Mouse (Mus musculus) G1E (cell line): ENCODE data around the gene 4921536K21Rik.

Source experiments
- CTCF ChIP-seq: IDR thresholded peaks from 2 replicates; pipeline ENCODE4 v1.5.1; 2012; ENCODE audit warnings: low read depth, low read length, inconsistent platforms, mixed read lengths
- GATA1 ChIP-seq: IDR thresholded peaks from 2 replicates; pipeline ENCODE4 v1.6.1; 2012; ENCODE audit warnings: borderline replicate concordance, low read length, inconsistent platforms, mixed read lengths
- GATA2 ChIP-seq: IDR thresholded peaks from 2 replicates; pipeline ENCODE4 v1.6.1; 2012; ENCODE audit warnings: low read depth, low read length, inconsistent platforms, borderline replicate concordance
- POLR2AphosphoS5 ChIP-seq: IDR thresholded peaks from 2 replicates; pipeline ENCODE4 v1.6.1; 2012; ENCODE audit warnings: low read depth, low read length, inconsistent platforms; ENCODE audit not compliant: insufficient replicate concordance
- TAL1 ChIP-seq: conservative IDR thresholded peaks from 2 replicates; pipeline ENCODE4 v1.6.1; 2012; ENCODE audit warnings: low read depth, low read length, inconsistent platforms, mixed read lengths

GRCm38 (mm10) chr11:3895458-3895857 lies 560 bp upstream of the 4921536K21Rik start:
- TF ChIP-seq GATA1 (no peak), GATA2 (no peak), CTCF (no peak), POLR2AphosphoS5 (no peak), TAL1 (no peak)
